Mouse (Mus musculus): Measurements from ENCODE around the gene Mrfap1.
"Not testable (repeated sequence)": the region's sequence is repeated elsewhere in the genome, so short reads cannot be mapped to it uniquely, and the experiment has no call there.

Gene Mrfap1

DNA sequence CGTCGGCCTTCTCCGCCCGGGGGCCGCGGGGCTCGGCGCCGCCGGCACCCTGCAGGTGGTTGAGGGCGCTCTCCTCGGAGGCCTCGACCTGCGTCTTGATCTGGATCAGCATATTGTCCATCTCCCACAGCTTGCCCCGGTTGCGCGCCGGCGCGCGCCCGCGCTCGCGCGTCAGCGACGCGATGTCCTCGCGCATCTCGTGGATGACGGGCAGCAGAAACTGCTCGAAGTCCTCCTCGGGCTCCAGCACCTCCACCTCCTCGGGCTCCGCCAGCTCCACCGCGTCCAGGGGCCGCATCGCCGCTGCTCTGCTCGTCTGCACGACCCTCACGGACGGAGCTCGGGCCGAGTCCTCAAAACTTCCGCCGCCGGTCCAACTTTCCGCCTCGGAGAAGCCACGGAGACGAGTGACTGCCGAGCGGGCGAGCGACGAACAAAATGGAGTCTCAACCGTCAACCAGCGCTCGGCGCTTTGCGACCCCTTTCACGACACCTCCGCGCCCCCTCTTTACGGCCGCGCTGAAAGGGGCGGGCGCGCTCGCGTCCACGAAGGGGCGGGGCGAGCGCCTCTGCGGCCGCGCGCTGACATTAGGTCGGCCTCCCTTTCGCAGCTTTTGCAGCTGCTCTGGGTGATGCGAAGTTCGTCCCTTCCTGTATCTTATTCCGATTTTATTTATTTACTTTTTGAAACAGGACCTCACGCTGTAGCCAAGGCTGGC is at the start of gene Mrfap1:
TSS of gene Mrfap1 (minus strand) at position 477 of the 719 bp plus-strand sequence.
- DNase-seq (ENCODE audit: low read depth, low spot score), result peak; percentile 96
- not testable (repeated sequence) for H3K27me3 ChIP-seq (ENCODE audit: control insufficient read depth, insufficient read depth, low read length, poor library complexity, severe bottlenecking)

DNA sequence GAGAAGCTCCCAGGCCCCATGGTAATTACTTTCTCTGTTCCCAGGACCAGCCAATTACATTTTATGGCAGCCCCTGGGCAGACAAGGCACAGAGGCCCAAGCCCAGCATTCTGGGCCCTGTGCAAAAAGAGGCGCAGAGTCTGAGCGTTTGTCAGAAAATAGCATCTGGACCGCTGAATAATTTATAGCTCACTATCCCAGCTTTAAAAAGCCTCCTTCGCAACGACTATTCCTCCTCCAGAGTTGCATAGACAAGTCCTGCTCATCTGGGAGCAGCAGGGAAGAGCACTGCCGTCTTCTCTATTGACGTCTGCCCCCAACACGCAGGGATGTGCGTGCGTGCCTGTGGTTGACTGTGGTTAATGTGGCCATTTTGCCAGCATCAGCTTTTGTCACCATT is 47.9 kb upstream of the Mrfap1 start:
- no peaks in the 10 kb centered on the region for H3K27me3 ChIP-seq (ENCODE audit: control insufficient read depth, insufficient read depth, low read length, poor library complexity, severe bottlenecking)

More for the DNA sequence above, at the start of gene Mrfap1:
- not testable (repeated sequence) for H3K36me3 ChIP-seq (ENCODE audit: control insufficient read depth, insufficient read depth, low read length, poor library complexity, severe bottlenecking)

DNA sequence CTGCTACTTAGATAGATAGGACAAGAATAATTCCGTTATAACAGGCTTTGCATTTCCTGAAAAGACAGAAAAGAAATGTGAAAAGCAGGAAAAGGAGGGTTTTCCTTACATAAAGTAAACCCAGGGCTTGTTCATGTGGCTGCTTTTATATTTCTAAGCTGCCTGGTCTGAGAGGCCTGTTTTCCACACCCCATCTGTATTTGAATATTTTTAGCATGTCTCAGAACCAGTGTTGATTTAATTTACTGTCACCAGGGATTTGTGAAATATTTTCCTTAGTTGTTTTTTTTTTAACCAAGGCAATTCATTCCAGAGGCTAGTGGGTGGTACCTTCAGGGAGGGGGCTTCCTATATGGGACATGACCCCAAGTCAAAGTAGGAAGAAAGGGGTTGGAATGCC is 45.1 kb upstream of the Mrfap1 start:
- Histone ChIP-seq H3K36me3 (ENCODE audit: control insufficient read depth, insufficient read depth, low read length, poor library complexity, severe bottlenecking) (no peaks in the 10 kb centered on the region), H3K27me3 (ENCODE audit: control insufficient read depth, insufficient read depth, low read length, poor library complexity, severe bottlenecking) (no peaks in the 10 kb centered on the region)
- DNase-seq (ENCODE audit: low read depth, low spot score), result no peak

More for the DNA sequence above, 47.9 kb upstream of the Mrfap1 start:
- no peak for DNase-seq (ENCODE audit: low read depth, low spot score)
- H3K36me3 ChIP-seq (ENCODE audit: control insufficient read depth, insufficient read depth, low read length, poor library complexity, severe bottlenecking), result no peaks in the 10 kb centered on the region

DNA sequence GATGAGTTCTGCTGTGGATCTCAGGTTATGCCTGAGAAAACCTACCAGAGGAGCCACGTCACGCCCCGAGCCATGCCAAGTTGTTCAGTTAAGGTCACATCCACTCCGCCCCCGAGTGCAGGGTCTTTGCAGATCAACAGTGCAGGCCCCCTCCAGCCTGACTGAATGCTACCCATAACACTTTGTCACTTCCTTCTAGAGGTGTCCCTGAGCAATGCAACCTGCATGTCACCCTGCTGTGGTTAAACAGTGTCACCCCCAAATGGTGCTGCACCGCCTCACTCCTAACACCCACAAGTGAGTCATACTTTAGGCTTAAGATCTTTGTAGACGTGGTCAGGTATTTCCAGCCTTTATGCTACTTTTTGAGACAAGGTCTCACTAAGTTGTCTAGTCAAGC is 43.5 kb upstream of the Mrfap1 start:
- Histone ChIP-seq H3K36me3 (ENCODE audit: control insufficient read depth, insufficient read depth, low read length, poor library complexity, severe bottlenecking) (no peaks in the 10 kb centered on the region), H3K27me3 (ENCODE audit: control insufficient read depth, insufficient read depth, low read length, poor library complexity, severe bottlenecking) (no peaks in the 10 kb centered on the region)
- no peak for DNase-seq (ENCODE audit: low read depth, low spot score)

DNA sequence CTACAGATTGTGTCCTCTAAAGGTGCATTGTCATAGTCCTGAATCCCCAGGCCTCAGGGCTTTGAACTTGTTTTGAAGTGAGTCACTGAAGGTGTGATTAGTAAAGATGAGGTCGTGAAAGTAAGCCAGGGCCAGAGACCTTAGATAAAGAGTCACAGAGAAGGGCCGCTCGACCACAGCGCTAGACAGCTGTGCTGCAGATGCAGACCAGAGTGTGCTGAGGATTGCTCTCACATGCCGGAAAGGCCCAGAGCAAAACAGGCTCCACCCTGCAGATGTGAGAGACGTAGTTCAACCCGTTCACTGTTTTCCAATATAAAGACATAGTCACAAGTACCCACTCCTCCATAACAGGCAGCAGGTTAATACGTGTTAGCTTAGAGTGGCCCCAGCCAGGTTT is 43.0 kb upstream of the Mrfap1 start:
- no peak for DNase-seq (ENCODE audit: low read depth, low spot score)
- H3K36me3 ChIP-seq (ENCODE audit: control insufficient read depth, insufficient read depth, low read length, poor library complexity, severe bottlenecking), result no peaks in the 10 kb centered on the region
- H3K27me3 ChIP-seq (ENCODE audit: control insufficient read depth, insufficient read depth, low read length, poor library complexity, severe bottlenecking), result no peaks in the 10 kb centered on the region

DNA sequence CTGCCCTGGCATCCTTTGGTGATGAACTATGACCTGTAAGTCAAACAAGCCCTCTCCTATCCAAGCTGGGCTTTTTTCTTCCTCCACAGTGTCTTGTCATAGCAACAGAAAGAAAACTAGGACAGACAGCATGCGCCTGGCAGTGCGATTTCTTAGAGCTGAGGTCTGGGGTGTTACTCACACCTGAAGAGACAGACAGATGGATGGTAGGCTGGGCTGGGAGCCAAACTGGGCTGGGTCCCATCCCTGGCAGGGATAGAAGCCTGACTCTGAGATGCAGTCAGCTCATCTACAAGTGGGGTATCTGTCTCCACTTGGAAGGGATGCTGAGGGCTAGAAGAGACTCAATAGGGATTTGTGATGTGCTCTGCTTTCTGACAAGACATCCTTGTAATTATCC is 42.5 kb upstream of the Mrfap1 start:
- no peaks in the 10 kb centered on the region for H3K27me3 ChIP-seq (ENCODE audit: control insufficient read depth, insufficient read depth, low read length, poor library complexity, severe bottlenecking)
- no peaks in the 10 kb centered on the region for H3K36me3 ChIP-seq (ENCODE audit: control insufficient read depth, insufficient read depth, low read length, poor library complexity, severe bottlenecking)
- no peak for DNase-seq (ENCODE audit: low read depth, low spot score)

DNA sequence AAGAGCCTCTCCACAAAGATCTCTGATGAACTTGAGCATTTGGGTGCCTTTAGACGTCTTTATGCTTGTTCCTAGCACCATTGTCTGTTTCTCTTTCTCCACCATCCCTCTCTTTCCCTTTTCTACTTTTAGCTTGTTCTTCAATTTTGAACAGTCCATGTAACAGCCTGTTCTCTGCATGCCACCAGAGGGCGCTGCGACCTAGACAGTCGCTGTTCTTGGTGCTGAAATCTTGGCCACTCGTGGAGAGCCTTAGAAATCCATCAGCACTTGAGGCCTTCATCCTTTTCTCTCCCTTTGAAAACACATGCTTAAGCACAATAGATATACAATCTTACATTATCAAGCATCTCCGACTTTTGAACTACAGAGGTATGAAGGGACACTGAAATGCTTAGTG is 39.4 kb upstream of the Mrfap1 start:
- no peaks in the 10 kb centered on the region for H3K36me3 ChIP-seq (ENCODE audit: control insufficient read depth, insufficient read depth, low read length, poor library complexity, severe bottlenecking)
- no peaks in the 10 kb centered on the region for H3K27me3 ChIP-seq (ENCODE audit: control insufficient read depth, insufficient read depth, low read length, poor library complexity, severe bottlenecking)
- DNase-seq (ENCODE audit: low read depth, low spot score), result peak; percentile 82

DNA sequence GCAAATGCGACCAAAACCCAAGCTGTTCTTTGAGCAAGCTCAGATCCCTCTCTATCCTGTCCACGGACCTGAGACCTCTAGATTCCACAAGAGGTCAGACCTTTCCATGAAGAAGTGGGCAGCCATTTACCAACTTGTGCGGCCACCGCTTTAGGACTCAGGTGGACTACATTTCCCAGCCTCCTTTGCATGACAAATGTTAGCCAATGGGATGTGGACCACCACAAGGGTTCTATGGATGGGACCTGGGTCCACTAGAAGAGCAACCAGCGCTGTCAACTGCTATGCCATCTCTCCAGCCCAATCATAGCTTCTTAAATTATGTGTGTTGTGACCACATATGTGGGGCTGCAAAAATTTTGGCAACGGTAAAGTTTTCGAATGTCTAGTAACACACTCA is 34.7 kb upstream of the Mrfap1 start:
- no peaks in the 10 kb centered on the region for H3K36me3 ChIP-seq (ENCODE audit: control insufficient read depth, insufficient read depth, low read length, poor library complexity, severe bottlenecking)
- no peak for DNase-seq (ENCODE audit: low read depth, low spot score)
- H3K27me3 ChIP-seq (ENCODE audit: control insufficient read depth, insufficient read depth, low read length, poor library complexity, severe bottlenecking), result no peaks in the 10 kb centered on the region

DNA sequence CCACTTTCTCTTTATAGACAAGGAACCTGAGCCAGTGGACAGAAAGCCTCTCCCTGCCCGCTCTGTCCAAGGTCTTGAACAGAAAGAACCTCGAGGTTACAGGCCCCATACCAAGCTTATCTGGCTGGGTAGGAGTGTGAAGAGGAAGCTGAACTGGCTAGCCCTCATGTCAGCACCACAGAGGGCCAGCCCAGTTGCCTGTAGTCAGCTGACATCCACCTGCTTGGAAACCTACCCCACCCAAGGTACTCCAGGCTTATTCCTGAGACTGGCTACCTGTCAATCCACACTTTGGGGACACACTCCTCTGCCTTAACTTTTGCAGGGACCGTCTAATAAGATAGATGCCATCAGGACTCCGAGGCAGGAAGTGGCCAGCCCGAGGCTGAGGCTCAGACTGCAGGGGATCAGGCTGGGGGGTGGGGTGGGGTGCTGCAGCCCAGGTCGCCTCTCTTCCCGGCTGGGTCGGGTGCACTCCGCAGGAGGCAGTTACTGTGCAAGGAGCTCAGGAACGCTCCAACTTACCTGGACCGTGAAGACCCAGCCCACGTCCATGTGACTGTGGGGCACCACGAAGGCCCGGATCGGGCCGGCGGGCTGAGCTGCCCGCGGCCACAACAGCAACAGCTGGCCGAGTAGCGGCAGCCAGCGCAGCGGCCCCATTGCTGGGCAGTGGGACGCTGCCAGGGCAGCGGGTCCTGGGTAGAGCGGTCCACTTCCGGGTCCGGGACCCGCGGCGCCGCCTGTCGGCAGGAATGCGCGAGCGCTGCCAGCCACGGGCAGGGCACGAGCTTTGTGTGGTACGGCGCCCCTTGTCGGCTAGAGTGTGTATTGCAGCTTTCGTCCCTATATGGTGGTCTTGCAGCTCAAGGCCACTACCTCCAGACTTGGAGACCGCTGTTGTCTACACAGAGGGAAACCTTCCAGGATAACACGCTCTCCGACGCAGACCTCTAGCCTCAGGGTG is 33.6 kb upstream of the Mrfap1 start, which contains the start of gene Man2b2:
TSS of gene Man2b2 (minus strand) at position 741 of the 967 bp plus-strand sequence.
- Histone ChIP-seq H3K27me3 (ENCODE audit: control insufficient read depth, insufficient read depth, low read length, poor library complexity, severe bottlenecking) (no peaks in the 10 kb centered on the region), H3K36me3 (ENCODE audit: control insufficient read depth, insufficient read depth, low read length, poor library complexity, severe bottlenecking) (no peaks in the 10 kb centered on the region; the same call in 1 of the 2 replicates)
- peak; percentile 94 for DNase-seq (ENCODE audit: low read depth, low spot score)

DNA sequence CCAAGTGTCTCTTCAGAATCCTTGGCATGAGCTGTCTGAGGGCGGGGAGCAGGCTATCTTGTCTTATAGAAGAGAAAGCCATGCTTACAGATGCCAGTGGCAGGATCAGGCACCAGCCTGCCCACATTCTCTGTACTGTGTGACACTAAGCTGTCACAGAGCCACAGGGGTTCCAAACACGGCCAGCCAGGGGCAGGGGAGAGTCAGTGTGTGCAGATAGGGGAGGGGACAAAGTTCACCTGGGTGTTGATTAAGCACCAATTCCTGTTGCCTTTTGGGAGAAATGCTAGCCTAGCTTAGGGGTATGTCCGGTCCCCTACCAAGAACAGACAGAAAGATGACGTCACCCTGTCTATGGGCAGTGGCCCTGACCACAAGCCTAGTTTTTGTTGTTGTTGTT is 32.5 kb upstream of the Mrfap1 start:
- no peaks in the 10 kb centered on the region; the same call in 1 of the 2 replicates for H3K36me3 ChIP-seq (ENCODE audit: control insufficient read depth, insufficient read depth, low read length, poor library complexity, severe bottlenecking)
- no peaks in the 10 kb centered on the region for H3K27me3 ChIP-seq (ENCODE audit: control insufficient read depth, insufficient read depth, low read length, poor library complexity, severe bottlenecking)
- DNase-seq (ENCODE audit: low read depth, low spot score), result no peak

DNA sequence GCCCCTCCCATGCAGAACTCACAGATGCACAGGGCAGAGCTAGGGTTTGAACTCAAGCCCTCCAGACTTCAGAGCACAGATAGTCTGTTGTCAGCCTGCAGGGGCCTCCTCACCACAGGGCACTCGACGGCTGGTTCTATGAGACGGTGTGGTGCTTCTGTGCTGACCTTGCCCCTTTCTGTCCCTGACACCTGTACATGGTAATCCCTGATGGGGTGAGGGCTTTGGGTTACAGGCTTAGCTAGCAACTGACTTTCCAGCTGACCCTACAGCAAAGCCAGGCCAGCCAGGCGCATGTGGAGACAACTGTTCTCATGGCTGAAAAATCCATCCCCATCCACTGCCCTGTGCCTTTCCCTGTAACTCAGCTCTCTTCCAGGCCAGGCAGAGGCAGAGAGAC is 26.3 kb upstream of the Mrfap1 start:
- DNase-seq (ENCODE audit: low read depth, low spot score), result no peak
- Histone ChIP-seq H3K36me3 (ENCODE audit: control insufficient read depth, insufficient read depth, low read length, poor library complexity, severe bottlenecking) (peaks cover 3% of the 10 kb centered on the region), H3K27me3 (ENCODE audit: control insufficient read depth, insufficient read depth, low read length, poor library complexity, severe bottlenecking) (no peaks in the 10 kb centered on the region)

DNA sequence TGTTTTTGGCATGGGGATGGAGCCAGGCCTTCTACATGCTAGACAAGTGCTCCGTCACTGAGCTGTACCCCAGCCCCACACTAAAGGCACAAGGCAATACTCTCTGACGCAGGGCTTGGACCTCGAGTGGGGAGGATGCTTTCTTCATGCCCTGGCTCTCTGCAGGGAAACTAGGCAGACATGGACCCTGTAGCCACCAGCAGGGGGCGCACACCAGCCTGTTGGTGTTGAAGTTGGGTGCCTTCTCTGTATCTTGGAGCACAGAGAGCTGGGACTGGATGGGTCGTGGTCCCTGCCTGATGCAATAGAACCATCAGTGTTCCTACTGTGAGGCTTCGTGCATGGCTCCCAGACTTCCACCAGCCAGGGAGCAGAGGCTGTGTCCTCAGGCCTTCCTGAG is 23.6 kb upstream of the Mrfap1 start:
- no peaks in the 10 kb centered on the region for H3K27me3 ChIP-seq (ENCODE audit: control insufficient read depth, insufficient read depth, low read length, poor library complexity, severe bottlenecking)
- H3K36me3 ChIP-seq (ENCODE audit: control insufficient read depth, insufficient read depth, low read length, poor library complexity, severe bottlenecking), result peaks cover 3% of the 10 kb centered on the region
- peak; percentile 70 for DNase-seq (ENCODE audit: low read depth, low spot score)

DNA sequence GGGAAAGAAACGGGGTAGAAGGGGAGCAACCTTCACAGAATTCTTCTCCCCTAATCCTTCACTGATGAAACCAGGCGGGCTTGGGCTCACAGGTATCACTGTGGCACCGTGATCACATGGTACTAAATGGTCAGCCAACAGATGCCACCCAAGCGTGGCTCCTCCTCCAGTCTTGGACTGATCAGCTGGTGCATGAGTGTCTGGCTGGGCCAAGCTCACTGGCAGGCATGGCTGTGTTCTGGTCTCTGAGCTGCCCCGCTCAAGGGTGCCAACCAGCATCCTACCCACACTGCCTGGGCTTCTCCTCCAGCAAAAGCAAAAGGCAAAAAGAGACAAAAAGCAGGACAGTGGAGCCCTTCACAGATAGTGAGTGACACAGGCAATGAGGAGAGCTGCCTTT is 23.2 kb upstream of the Mrfap1 start:
- no peaks in the 10 kb centered on the region for H3K27me3 ChIP-seq (ENCODE audit: control insufficient read depth, insufficient read depth, low read length, poor library complexity, severe bottlenecking)
- peaks cover 3% of the 10 kb centered on the region for H3K36me3 ChIP-seq (ENCODE audit: control insufficient read depth, insufficient read depth, low read length, poor library complexity, severe bottlenecking)
- no peak for DNase-seq (ENCODE audit: low read depth, low spot score)

DNA sequence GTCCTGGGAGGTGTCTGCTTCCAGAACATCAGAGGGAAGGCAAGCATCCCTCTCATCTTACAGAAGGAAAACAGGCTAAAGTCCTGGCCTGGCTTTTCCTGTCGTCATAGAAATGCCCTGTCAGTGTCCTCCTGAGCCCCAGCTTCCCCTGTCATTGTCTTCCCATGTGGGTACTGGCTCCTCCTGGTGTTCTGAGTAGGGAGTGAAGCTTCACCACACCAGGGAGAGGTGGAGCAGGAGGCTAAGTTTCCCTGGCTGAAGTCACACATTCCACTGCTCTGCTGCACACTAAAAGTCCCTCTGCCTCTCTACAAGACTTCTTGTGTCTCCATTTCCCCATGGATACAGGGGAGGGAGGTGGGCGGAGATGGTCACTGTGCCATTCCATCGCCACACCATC is 21.2 kb upstream of the Mrfap1 start:
- DNase-seq (ENCODE audit: low read depth, low spot score), result no peak
- Histone ChIP-seq H3K27me3 (ENCODE audit: control insufficient read depth, insufficient read depth, low read length, poor library complexity, severe bottlenecking) (no peaks in the 10 kb centered on the region), H3K36me3 (ENCODE audit: control insufficient read depth, insufficient read depth, low read length, poor library complexity, severe bottlenecking) (peaks cover 3% of the 10 kb centered on the region)

DNA sequence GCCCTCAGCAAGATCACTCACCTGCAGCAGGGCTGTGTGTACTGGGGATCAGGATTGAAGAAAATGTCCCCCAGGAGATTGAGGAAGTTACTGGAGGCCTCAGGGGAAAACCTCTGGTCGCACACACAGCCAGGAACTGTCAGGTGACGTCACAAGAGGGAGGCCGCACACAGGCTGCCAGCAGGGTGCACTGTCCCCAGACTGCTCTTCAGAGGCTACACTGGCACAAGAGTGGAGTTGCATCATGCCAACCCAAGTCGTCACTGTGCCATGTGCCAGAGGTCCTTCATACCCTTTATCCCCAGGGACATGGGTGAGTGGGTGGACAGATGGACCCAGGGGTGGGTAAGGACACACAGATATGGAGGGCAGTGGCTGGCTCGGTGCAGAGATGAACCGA is 18.0 kb upstream of the Mrfap1 start:
- Histone ChIP-seq H3K36me3 (ENCODE audit: control insufficient read depth, insufficient read depth, low read length, poor library complexity, severe bottlenecking) (peaks cover 5% of the 10 kb centered on the region), H3K27me3 (ENCODE audit: control insufficient read depth, insufficient read depth, low read length, poor library complexity, severe bottlenecking) (no peaks in the 10 kb centered on the region)
- peak; percentile 79 for DNase-seq (ENCODE audit: low read depth, low spot score)

All from splenic B cell, adult 2 months (primary cell).